Mouse (Mus musculus) ovary, postnatal 36 days (tissue): Measurements from ENCODE around the gene Fndc3c1.
"Not testable (repeated sequence)": the region's sequence is repeated elsewhere in the genome, so short reads cannot be mapped to it uniquely, and the experiment has no call there.

Experiments used
- DNase-seq: peaks from one replicate; pipeline ENCODE4 v3.0.0; 2022; ENCODE audit warnings: low spot score, mixed read lengths

The Fndc3c1 gene

DNA sequence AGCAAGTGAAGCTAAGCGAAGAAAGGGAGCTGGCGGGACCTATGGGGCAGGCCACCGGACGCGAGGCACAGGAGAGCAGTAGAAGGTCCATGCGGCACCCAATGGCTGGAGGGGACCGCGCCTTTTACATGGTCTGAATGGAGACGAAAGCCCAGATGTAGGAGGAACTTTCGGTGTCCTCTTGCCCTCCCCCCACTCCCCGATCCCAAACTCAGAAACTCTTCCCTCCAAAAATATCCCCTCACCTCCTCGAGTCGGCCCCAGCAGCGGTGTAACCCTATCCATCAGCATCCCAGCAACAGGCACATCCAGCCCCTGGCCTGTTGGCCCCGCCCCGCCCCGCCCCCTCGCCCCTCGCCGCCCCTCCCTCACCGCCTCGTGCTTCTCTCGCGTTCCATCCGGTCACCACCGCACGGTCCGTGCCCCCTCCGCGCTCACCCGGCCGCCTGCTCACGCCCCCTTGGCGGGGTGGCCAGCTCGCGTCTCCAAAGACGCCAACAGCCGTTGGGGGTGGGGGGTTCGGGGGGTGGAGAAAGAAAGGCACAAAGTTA, at the start of gene Fndc3c1:
Gene Fndc3c1, minus strand, starts transcription at position 301 of the 551 bp plus-strand sequence.
- peak; percentile 6 for DNase-seq

- no peak for DNase-seq
Measured at GRCm38 (mm10) chrX:106486451-106486850, 1.2 kb upstream of the Fndc3c1 start.

DNA sequence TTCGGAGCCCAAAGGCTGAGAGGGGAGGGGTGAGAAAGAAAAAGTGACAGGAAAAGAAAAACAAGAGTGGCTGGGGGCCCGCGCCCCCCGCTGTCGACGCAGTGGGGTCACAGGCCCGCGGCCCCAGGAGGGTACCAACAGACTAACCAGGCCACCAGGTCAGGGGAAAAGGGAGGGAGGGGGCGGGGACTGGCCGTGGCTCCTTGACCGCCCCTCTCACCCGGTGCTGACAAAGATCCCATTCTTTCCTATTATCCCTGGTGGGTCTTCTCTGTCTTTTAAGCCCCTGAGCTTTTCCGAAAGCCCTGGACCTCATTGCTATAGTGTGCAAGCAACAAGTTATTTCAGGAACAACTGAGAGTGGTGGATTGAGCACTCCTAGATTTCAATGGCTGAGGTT, 470 bp upstream of the Fndc3c1 start:
- DNase-seq, result no peak

GRCm38 (mm10) chrX:106479891-106480290, 5.3 kb downstream of the Fndc3c1 start:
- not testable (repeated sequence) for DNase-seq

- no peak for DNase-seq
Measured at GRCm38 (mm10) chrX:106385304-106385703, 99.9 kb downstream of the Fndc3c1 start.

DNA sequence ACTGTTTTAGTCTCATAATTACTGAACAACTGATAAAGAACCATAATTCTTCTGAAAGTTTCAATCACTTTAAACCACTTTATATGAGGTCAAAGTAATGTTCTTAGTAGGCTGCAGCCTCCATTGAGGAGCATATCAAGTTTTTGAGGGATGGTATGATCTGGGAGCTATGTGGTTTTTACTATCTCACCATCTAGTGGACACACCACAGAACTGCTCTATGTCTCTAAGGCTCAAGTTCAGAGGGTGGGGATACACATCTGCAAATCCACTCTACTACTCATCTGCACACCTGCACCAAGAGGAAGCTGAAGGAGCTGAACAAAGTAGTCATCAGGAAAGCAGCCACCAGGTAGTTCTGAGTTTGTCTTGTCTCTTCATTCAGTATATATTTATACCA, 104.6 kb downstream of the Fndc3c1 start:
- DNase-seq, result no peak
